Mouse (Mus musculus) left cerebral cortex, postnatal 4 days (tissue): ENCODE measurements around the gene Slc34a2. TPM values are rescaled to one million over a fixed set of nuclear protein-coding genes. Genes with fewer than 3 reads are reported as not detected.

Experiments used
- DNase-seq: peaks from one replicate; pipeline ENCODE4 v3.0.0-alpha.2; 2022
- intact Hi-C: fragments of 180-260 bp; cut with DNase I; formaldehyde crosslinking; loops from one replicate; pipeline ENCODE4 v1.15.1; 2025
- total RNA-seq, 2 experiments: library from RNA; stranded (reverse); gene quantifications; 2 replicates each; pipeline ENCODE4 v1.2.3; 2021

The Slc34a2 gene
- under 1 TPM in 1 of 2 experiments, not detected in 1; 0.14 TPM for total RNA-seq

GRCm38 (mm10) chr5:53037781-53038180 is at the start of gene Slc34a2:
Slc34a2 (plus strand) TSS chr5:53038081.
- intact Hi-C loops: no loop called here
- no peak for DNase-seq

GRCm38 (mm10) chr5:52990687-52991341 is 47.1 kb upstream of the Slc34a2 start:
- no peak for DNase-seq
- intact Hi-C loops: no loop called here

GRCm38 (mm10) chr5:52992210-52992897 is 45.5 kb upstream of the Slc34a2 start:
- intact Hi-C loops: no loop called here
- DNase-seq: no peak

- intact Hi-C loops: no loop called here
- DNase-seq: no peak
These were observed 44.2 kb upstream of the Slc34a2 start for GRCm38 (mm10) chr5:52993490-52994282.

GRCm38 (mm10) chr5:52995461-52995860 is 42.4 kb upstream of the Slc34a2 start:
- intact Hi-C loops: no loop called here
- DNase-seq: no peak

GRCm38 (mm10) chr5:52996145-52996544 is 41.7 kb upstream of the Slc34a2 start:
- intact Hi-C loops: no loop called here

GRCm38 (mm10) chr5:52996601-52997000 is 41.3 kb upstream of the Slc34a2 start:
- no peak for DNase-seq

More at GRCm38 (mm10) chr5:52996145-52996544, 41.7 kb upstream of the Slc34a2 start:
- no peak for DNase-seq

GRCm38 (mm10) chr5:52997032-52997431 is 40.8 kb upstream of the Slc34a2 start:
- intact Hi-C loops: no loop called here
- DNase-seq: no peak

More at GRCm38 (mm10) chr5:52996601-52997000, 41.3 kb upstream of the Slc34a2 start:
- intact Hi-C loops: no loop called here

- DNase-seq: no peak
- intact Hi-C loops: no loop called here
These were observed 39.7 kb upstream of the Slc34a2 start for GRCm38 (mm10) chr5:52998097-52998760.

- intact Hi-C loops: no loop called here
- DNase-seq: no peak
These were observed 37.6 kb upstream of the Slc34a2 start for GRCm38 (mm10) chr5:53000169-53000872.

- no peak for DNase-seq
- intact Hi-C loops: no loop called here
These were observed 35.2 kb upstream of the Slc34a2 start for GRCm38 (mm10) chr5:53002599-53003203.

- intact Hi-C loops: no loop called here
- DNase-seq: no peak
These were observed 34.4 kb upstream of the Slc34a2 start for GRCm38 (mm10) chr5:53003495-53003894.

- intact Hi-C loops: no loop called here
These were observed 33.9 kb upstream of the Slc34a2 start for GRCm38 (mm10) chr5:53003981-53004380.

GRCm38 (mm10) chr5:53009027-53009769 is 28.7 kb upstream of the Slc34a2 start:
- no peak for DNase-seq
- intact Hi-C loops: no loop called here

More at GRCm38 (mm10) chr5:53003981-53004380, 33.9 kb upstream of the Slc34a2 start:
- no peak for DNase-seq

GRCm38 (mm10) chr5:53009770-53010133 is 28.1 kb upstream of the Slc34a2 start:
- intact Hi-C loops: no loop called here
- no peak for DNase-seq

- intact Hi-C loops: no loop called here
- DNase-seq: no peak
These were observed 26.6 kb upstream of the Slc34a2 start for GRCm38 (mm10) chr5:53011327-53011726.

GRCm38 (mm10) chr5:53016606-53017005 is 21.3 kb upstream of the Slc34a2 start:
- no peak for DNase-seq
- intact Hi-C loops: no loop called here

GRCm38 (mm10) chr5:53018316-53018715 is 19.6 kb upstream of the Slc34a2 start:
- intact Hi-C loops: no loop called here
- no peak for DNase-seq

- intact Hi-C loops: no loop called here
- no peak for DNase-seq
These were observed 14.4 kb upstream of the Slc34a2 start for GRCm38 (mm10) chr5:53023432-53023831.
